Mouse (Mus musculus) forebrain, embryonic 10.5 days (tissue): ENCODE measurements around the gene Clstn3. TPM values are rescaled to one million over a fixed set of nuclear protein-coding genes. Genes with fewer than 3 reads are reported as not detected.
"Not testable (repeated sequence)": the region's sequence is repeated elsewhere in the genome, so short reads cannot be mapped to it uniquely, and the experiment has no call there.

ENCODE experiments used
- DNase-seq: peaks from one replicate; pipeline ENCODE4 v3.0.0-alpha.2; 2017; ENCODE audit warnings: low spot score; ENCODE audit errors: extremely low spot score
- H3K27ac ChIP-seq: fragments of 300-500 bp; sonication (generic); 2 replicates; pipeline ENCODE4 v1.5.1; 2016; ENCODE audit warnings: mild to moderate bottlenecking
- H3K27me3 ChIP-seq: fragments of 300-500 bp; sonication (generic); 2 replicates; pipeline ENCODE4 v1.6.1; 2016; ENCODE audit warnings: mild to moderate bottlenecking; ENCODE audit not compliant: poor library complexity, severe bottlenecking
- H3K36me3 ChIP-seq: fragments of 300-500 bp; sonication (generic); replicated peaks from 2 replicates; pipeline ENCODE4 v1.6.1; 2016; ENCODE audit warnings: mild to moderate bottlenecking, moderate library complexity
- H3K4me1 ChIP-seq: fragments of 300-500 bp; sonication (generic); 2 replicates; pipeline ENCODE4 v1.6.1; 2016
- H3K4me3 ChIP-seq: fragments of 300-500 bp; sonication (generic); 2 replicates; pipeline ENCODE4 v1.5.1; 2016; ENCODE audit warnings: mild to moderate bottlenecking, moderate library complexity
- H3K9me3 ChIP-seq: fragments of 300-500 bp; sonication (generic); 2 replicates; pipeline ENCODE4 v1.6.1; 2016; ENCODE audit warnings: mild to moderate bottlenecking, moderate library complexity
- WGBS: fragments of 180-500 bp; shearing (Covaris S2); methylation state at CpG from one replicate; pipeline ENCODE4 v1.1.7; 2016; 5-methylcytosine and 5-hydroxymethylcytosine counted together
- polyA plus RNA-seq: library from polyadenylated mRNA; unstranded; fragments of >200 nt; fragmentation: Nextera tagmentation; extraction: Ambion mirVana; gene quantifications from 2 replicates; pipeline ENCODE4 v1.2.1, GENCODE M21; 2016

The Clstn3 gene
- polyA plus RNA-seq, 1 experiment from 2014 or later, result 10.6 TPM

DNA sequence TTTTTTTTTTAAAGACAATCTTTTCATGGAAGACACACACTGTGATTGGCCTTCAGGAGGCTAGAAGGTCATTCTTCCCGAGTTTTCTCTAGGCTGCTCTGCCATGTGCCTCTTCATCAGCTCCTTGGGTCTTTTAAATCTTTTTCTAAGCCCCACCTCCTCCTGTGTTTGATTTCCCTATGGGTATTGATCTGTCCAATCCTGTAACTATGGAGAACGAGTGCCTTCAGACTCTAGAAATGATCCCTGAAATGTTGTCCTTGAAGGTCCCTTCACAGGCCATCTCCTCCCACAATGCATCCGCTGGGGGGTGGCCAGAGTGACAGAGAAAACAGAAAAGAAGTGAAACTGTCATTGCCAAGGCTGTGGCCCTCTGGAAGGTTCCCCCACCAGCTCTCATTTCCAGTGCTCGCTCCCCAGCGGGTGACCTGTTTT lies 12.6 kb upstream of the Clstn3 start:
- H3K4me3 ChIP-seq, result no peak overlapping the region
- H3K9me3 ChIP-seq, result no peaks in the 10 kb centered on the region
- no peaks in the 10 kb centered on the region; the same call in 1 of the 2 replicates for H3K4me1 ChIP-seq
- no peak for DNase-seq
- WGBS, result 79% methylated on average over 5 of the region's 5 CpGs
- H3K36me3 ChIP-seq, result no peaks in the 10 kb centered on the region
- no peak overlapping the region for H3K27ac ChIP-seq
- H3K27me3 ChIP-seq, result no peaks in the 10 kb centered on the region

DNA sequence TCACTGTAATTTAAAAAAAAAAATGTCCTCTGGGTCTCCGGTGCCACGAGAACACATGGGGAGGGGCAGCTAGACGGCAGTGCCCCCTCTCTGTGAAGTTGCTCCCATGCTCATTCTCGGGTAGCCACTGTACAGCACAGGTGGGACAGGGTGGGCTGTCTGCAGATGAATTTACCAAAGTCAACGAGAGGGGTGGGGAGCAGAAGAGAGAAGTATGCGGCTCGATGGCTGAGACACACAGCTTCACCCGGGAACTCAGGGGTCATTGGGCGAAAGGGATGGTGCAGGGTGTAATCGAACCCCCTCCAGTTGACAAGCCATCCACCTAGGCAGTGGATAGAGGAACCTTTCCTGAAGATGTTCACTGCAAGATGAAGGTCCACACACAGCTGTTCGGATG lies 12.2 kb upstream of the Clstn3 start:
- no peak for DNase-seq
- 91% methylated on average over 11 of the region's 11 CpGs for WGBS
- H3K27me3 ChIP-seq, result no peaks in the 10 kb centered on the region
- H3K27ac ChIP-seq, result no peak overlapping the region
- no peak overlapping the region for H3K4me3 ChIP-seq
- H3K9me3 ChIP-seq, result no peaks in the 10 kb centered on the region
- H3K4me1 ChIP-seq, result no peaks in the 10 kb centered on the region; the same call in 1 of the 2 replicates
- H3K36me3 ChIP-seq, result no peaks in the 10 kb centered on the region

DNA sequence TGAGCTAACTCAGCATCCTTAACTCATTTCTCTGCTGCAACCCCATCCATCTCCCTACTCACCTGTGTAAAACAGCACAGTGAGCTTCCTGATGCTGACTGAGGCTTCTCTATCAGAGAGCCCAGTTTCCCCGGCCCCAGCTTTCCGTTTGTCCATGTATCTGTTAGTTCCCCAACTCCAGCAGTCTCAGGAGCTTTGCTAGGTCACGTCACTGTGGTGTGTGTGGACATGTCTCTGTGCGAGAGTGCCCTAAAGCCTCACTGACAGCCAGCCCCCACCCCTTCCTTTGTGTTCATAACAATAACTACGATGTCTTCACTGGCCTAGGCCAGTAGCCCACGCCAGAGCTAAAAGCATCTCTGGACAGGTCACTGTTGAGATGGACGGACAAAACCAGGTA lies 11.6 kb upstream of the Clstn3 start:
- DNase-seq, result no peak
- Histone ChIP-seq H3K27ac (no peak overlapping the region), H3K36me3 (no peaks in the 10 kb centered on the region), H3K27me3 (no peaks in the 10 kb centered on the region), H3K4me1 (no peaks in the 10 kb centered on the region), H3K9me3 (no peaks in the 10 kb centered on the region), H3K4me3 (no peak overlapping the region)
- WGBS, result 81% methylated on average over 7 of the region's 7 CpGs

DNA sequence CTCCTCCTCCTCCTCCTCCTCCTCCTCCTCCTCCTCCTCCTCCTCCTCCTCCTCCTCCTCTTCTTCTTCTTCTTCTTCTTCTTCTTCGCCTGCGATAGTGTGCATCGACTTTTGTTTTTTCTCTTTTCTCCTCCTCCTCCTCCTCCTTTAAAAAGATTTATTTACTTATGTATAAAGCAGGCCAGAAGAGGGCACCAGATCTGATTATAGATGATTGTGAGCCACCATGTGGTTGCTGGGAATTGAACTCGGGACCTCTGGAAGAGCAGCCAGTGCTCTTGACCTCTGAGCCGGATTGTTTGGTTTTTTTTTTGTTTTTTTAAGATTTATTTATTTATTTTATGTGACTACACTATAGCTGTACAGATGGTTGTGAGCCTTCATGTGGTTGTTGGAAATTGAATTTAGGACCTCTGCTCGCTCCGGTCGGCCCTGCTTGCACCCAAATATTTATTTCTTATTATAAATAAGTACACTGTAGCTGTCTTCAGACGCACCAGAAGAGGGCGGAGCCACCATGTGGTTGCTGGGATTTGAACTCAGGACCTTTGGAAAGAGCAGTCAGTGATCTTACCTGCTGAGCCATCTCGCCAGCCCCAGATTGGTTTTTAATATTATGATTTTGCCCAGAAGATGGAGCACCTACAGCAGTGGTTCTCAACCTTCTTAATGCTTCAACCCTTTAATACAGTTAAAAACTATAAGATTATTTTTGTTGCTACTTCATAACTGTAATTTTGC lies 10.9 kb upstream of the Clstn3 start:
- H3K27me3 ChIP-seq, H3K9me3 ChIP-seq, H3K4me1 ChIP-seq, H3K36me3 ChIP-seq, DNase-seq, H3K4me3 ChIP-seq, H3K27ac ChIP-seq: not testable (repeated sequence)
- 91% methylated on average over 8 of the region's 11 CpGs for WGBS

DNA sequence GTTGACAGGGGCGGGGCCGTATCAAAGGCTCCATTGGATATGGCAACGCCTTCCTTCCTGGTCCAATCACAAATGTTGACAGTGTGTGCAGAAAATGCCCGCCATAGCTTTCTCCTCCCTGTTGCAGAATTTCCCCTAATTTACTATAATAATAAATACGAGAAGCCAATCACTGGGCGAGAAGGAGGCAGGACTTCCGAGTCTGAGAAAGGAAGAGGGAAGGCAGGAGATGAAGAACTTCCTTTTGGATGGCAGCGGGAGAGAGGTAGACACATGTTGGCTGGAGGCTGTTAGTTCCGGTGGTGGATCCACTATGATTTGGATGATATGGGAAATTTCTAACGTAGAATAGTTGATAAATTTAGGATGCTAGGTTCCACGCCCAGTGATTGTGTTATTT lies 10.0 kb upstream of the Clstn3 start:
- DNase-seq, result no peak
- no peak overlapping the region for H3K27ac ChIP-seq
- WGBS, result 85% methylated on average over 11 of the region's 11 CpGs

DNA sequence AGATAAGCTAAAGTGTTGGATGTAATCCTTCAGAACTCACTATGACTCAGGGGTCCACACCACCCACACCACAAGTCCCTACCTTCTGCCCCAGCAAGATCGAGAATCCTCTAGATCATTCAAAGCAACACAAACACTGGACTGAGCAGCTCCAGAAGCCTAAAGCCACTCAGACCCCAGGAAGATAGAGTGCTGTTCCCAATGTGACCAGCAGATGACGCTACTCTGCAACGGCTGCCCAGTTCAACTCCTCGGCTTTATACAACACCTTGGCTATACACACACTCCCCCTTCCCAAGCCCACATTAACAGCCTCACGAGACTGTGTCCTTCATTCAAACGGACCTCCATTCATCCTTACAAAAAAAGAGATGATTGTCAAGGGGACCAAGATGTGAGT lies 8.2 kb upstream of the Clstn3 start:
- H3K27ac ChIP-seq, result no peak overlapping the region
- no peak for DNase-seq
- no peaks in the 10 kb centered on the region for H3K27me3 ChIP-seq
- no peak overlapping the region for H3K4me3 ChIP-seq
- no peaks in the 10 kb centered on the region for H3K4me1 ChIP-seq
- H3K36me3 ChIP-seq, result no peaks in the 10 kb centered on the region
- H3K9me3 ChIP-seq, result no peaks in the 10 kb centered on the region
- WGBS, result 32% methylated on average over 6 of the region's 6 CpGs

More for the DNA sequence above, 10.0 kb upstream of the Clstn3 start:
- no peaks in the 10 kb centered on the region for H3K4me1 ChIP-seq
- H3K9me3 ChIP-seq, result no peaks in the 10 kb centered on the region
- H3K27me3 ChIP-seq, result no peaks in the 10 kb centered on the region
- no peak overlapping the region for H3K4me3 ChIP-seq
- no peaks in the 10 kb centered on the region for H3K36me3 ChIP-seq

DNA sequence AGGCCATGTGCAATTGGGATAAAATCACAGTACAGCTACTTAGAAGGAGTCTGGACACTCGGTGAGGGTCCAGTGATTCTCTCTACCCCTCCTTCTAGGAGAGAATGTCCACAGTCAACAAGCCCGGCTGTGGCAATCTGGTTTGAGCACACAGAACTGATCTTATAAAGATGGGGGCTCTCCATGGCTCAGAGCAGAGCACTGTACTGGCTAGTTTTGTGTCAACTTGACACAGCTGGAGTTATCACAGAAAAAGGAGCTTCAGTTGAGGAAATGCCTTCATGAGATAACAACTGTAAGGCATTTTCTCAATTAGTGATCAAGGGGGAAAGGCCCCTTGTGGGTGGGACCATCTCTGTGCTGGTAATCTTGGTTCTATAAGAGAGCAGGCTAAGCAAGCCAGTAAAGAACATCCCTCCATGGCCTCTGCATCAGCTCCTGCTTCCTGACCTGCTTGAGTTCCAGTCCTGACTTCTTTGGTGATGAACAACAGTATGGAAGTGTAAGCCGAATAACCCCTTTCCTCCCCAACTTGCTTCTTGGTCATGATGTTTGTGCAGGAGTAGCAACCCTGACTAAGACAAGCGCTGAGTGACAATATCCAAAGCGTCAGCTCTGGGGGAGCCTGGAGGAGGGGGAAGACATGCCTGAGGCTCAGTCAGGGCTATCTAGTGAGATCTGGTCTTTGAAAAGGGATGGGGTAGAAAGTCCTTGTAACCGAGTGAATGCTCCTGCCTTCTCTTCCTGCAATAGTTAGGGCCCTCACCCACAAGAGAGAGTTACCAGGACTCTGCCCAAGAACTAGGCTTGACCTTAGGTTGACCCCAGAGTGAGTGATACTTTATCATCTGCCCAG lies 7.4 kb upstream of the Clstn3 start:
- not testable (repeated sequence) for H3K27me3 ChIP-seq, H3K27ac ChIP-seq, H3K36me3 ChIP-seq, H3K4me1 ChIP-seq, H3K9me3 ChIP-seq, H3K4me3 ChIP-seq, DNase-seq
- 89% methylated on average over 6 of the region's 6 CpGs for WGBS

DNA sequence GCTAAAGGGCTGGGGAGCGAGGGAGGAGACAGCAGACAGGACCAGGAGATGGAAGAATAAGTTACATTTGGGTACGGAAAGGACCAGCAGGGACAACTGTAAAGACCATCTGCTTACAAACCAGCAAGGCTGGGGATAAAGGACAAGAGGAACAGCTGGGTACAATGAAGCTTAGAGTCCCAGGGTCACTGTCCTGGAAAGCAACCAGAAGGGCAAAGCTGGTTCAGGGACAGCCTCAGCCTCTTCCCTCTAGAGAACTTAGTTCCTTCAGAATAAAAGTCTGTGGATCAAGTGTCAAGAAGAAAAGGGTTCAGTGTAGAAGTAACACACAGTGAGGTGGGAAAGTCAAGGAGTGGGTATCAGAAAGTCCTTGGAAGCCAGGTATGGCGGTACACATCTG lies 6.5 kb upstream of the Clstn3 start:
- WGBS, result 88% methylated on average over 3 of the region's 3 CpGs

DNA sequence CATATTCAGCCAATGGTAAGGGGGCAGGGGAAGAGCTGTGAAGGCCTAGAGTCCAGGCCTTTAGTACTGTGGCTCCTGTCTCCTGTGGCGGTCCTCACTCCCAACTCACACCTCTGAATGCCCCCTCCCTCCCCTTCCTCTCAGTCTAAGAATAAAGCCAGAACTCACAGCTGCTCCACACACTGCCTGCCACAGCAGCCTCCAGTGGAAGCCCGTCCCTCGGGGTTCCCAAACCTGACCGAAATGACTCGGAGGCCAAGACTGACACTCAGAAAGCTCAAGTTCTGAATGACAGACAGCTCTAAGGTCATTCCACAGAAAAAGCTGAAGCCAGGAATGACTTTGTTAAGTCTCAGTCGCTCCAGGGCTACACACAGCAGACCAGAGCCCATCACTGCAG lies 1.1 kb upstream of the Clstn3 start:
- no peak overlapping the region for H3K27ac ChIP-seq
- H3K36me3 ChIP-seq, result no peaks in the 10 kb centered on the region
- H3K4me3 ChIP-seq, result peak overlapping the region; percentile 60; the same call in 1 of the 2 replicates
- 85% methylated on average over 6 of the region's 6 CpGs for WGBS
- H3K4me1 ChIP-seq, result peaks cover 25% of the 10 kb centered on the region
- H3K9me3 ChIP-seq, result no peaks in the 10 kb centered on the region
- H3K27me3 ChIP-seq, result peaks cover 25% of the 10 kb centered on the region
- DNase-seq, result no peak

More for the DNA sequence above, 6.5 kb upstream of the Clstn3 start:
- Histone ChIP-seq H3K36me3 (no peaks in the 10 kb centered on the region), H3K27ac (no peak overlapping the region), H3K27me3 (no peaks in the 10 kb centered on the region), H3K9me3 (no peaks in the 10 kb centered on the region), H3K4me3 (no peak overlapping the region), H3K4me1 (no peaks in the 10 kb centered on the region)
- no peak for DNase-seq

DNA sequence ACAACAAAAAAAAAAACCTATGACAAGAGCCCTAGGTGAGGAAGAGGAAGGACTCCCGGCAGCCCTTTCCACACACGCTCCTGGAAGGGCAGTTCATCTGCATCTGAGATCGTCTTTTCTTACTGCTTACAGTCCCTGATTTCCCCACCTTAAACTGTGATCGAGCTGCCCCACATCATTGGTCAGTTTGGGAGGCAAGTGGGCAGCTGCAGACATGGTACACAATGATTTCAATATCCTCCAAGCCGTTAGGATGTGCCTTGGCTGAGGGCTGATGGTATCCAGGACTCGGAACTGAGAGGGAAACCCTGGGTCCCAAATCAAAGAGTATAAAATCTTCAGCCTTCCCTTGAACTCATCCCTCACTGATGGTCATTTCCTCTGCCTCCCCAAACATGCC lies 705 bp upstream of the Clstn3 start:
- Histone ChIP-seq H3K27me3 (peaks cover 25% of the 10 kb centered on the region), H3K4me3 (peak overlapping the region; percentile 60), H3K36me3 (no peaks in the 10 kb centered on the region), H3K27ac (no peak overlapping the region), H3K9me3 (no peaks in the 10 kb centered on the region), H3K4me1 (peaks cover 25% of the 10 kb centered on the region)
- no peak for DNase-seq
- WGBS, result 40% methylated on average over 6 of the region's 6 CpGs

DNA sequence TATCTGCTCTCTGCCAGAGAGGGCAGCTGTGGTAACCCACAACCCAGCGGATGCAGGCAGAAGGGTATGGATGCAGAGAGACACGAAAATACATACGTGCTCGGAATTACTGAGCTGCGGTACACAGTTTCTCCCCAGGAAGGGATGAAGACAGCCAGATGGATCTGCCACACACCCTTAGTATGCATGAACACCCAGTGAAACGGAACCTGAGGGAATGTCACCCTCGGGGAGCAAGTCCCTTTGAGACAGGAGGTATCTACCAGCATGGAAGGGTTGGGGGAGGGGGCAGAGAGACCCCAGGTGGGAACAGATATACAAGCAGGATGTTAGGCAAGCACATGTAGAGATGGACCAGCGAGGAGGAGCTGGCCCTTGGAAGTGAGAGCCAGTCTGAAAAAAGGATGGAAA lies 708 bp downstream of the Clstn3 start:
- Histone ChIP-seq H3K9me3 (no peaks in the 10 kb centered on the region), H3K4me3 (peak overlapping the region; percentile 60), H3K36me3 (no peaks in the 10 kb centered on the region), H3K4me1 (peaks cover 25% of the 10 kb centered on the region), H3K27me3 (peaks cover 25% of the 10 kb centered on the region), H3K27ac (peak overlapping the region; percentile 80)
- WGBS, result 21% methylated on average over 8 of the region's 8 CpGs
- DNase-seq, result no peak

DNA sequence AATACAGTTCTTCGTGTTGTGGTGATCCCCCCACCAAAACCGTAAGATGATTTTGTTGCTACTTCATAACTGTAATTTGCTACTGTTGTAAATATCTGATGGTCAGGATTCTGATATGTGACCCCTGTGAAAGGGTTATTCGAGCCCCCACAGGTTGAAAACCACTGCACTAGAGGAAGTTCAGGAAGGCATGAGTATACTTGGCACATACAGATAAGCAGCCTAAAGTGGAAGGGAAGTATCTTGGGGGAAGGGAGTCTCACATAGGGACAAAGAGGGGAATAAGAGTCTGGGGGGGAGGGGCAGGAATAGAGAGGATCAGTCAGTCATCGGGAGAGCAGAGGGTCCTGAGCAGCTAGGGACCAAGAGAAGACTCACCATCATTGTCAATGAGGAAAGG lies 5.2 kb downstream of the Clstn3 start:
- no peak overlapping the region for H3K27ac ChIP-seq
- peaks cover 18% of the 10 kb centered on the region for H3K27me3 ChIP-seq
- DNase-seq, result no peak
- WGBS, result 90% methylated on average over 4 of the region's 4 CpGs
- no peaks in the 10 kb centered on the region for H3K9me3 ChIP-seq
- H3K36me3 ChIP-seq, result 0 out of 2 replicates have a peak, but pooled peaks cover 2% of the 10 kb centered on the region
- H3K4me3 ChIP-seq, result no peak overlapping the region
- peaks cover 11% of the 10 kb centered on the region for H3K4me1 ChIP-seq

DNA sequence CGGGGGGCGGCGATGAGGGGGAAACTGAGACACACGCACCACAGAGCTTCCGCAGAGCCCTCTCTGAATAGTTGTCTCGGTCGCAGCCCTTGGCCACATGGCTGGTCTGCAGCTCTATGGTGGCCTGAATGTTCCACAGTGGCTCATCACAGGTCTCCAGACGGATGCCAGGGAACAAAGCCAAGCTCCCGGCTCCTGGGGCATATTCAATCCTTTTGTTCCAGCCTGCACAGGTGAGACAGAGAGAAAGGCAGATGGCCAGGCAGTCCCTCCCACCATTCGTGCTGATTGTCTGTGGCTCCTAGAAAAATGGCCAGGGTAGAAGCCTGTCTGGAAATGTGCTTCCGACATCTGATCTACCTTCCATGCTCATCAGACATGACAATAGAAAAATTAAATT lies 6.1 kb downstream of the Clstn3 start:
- peaks cover 10% of the 10 kb centered on the region for H3K27me3 ChIP-seq
- WGBS, result 84% methylated on average over 11 of the region's 11 CpGs
- no peak for DNase-seq

More for the DNA sequence above, 6.1 kb downstream of the Clstn3 start:
- no peaks in the 10 kb centered on the region for H3K9me3 ChIP-seq
- H3K36me3 ChIP-seq, result 0 out of 2 replicates have a peak, but pooled peaks cover 2% of the 10 kb centered on the region
- peaks cover 2% of the 10 kb centered on the region; the same call in 1 of the 2 replicates for H3K4me1 ChIP-seq
- H3K27ac ChIP-seq, result no peak overlapping the region
- no peak overlapping the region for H3K4me3 ChIP-seq
